Mouse (Mus musculus): ENCODE data around the gene Il31ra. TPM values are rescaled to one million over a fixed set of nuclear protein-coding genes. Genes with fewer than 3 reads are reported as not detected.

Il31ra gene
- total and polyA plus RNA-seq, 2 experiments from 2014 or later: 0.15 to 0.33 TPM

DNA sequence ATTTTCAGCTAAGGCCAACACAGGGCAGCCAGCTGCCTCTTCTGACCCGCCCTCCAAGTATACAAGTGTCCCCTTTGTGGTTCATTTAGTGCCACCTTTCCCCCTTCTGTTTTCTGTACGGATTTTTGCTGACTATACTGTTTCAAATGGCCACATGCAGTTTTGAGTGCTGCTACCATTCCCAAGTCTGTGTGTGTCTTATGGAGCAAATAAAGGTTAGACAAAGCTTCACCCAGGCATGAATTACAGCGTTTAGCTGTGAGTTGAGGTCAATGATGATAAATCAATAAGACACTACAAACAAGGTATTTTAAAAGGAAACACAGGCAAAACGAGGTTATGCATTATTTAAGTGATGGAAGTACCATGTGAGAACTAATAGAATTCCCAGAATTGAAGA is 24.6 kb downstream of the Il31ra start:
- Histone ChIP-seq H3K9me3 (ENCODE audit: low read length) (no peaks in the 10 kb centered on the region), H3K9ac (no peak overlapping the region), H3K4me1 (ENCODE audit: insufficient read depth) (no peaks in the 10 kb centered on the region), H3K27ac (ENCODE audit: low read depth, low read length) (no peak overlapping the region), H3K27me3 (ENCODE audit: insufficient read depth, low read length) (no peaks in the 10 kb centered on the region), H3K36me3 (ENCODE audit: insufficient read depth) (no peaks in the 10 kb centered on the region), H3K4me2 (ENCODE audit: low read depth) (no peak overlapping the region), H3K4me3 (ENCODE audit: low read depth, low read length) (no peak overlapping the region)
- no peak for ATAC-seq
- 53% methylated on average over 4 of the region's 4 CpGs for WGBS
- TF ChIP-seq CTCF (IDR thresholded peaks at IDR 0.05; ENCODE audit: low read depth): no peak
- DNase-seq: no peak

DNA sequence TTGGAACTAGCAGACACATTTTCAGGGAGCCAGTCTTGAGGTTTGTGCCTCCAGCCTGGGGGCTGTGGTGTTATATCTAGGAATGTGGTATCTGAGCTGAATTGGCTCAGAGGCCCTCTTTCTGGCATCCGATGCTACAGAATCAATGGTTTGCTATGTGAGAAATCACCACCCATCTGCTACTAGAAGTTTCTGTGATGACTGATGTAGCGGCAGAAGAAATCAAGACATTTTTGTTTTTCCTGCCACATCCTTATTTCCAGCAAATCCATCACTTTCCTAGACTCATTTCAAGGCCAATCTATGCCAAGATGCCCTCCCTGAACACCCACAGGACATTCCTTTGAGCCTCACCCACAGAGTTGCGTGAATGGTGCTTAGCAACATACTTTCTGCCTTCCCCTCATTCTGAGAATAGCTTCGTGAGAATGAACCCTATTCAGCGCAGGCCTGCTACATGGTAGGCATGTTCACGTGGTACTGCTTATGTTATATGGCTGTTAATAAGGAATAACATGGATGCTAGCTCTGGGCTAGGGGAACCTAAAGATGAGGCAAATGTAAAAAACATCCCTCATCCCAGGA is 33.5 kb downstream of the Il31ra start:
- no peak overlapping the region for H3K9ac ChIP-seq
- no peaks in the 10 kb centered on the region for H3K4me1 ChIP-seq (ENCODE audit: insufficient read depth)
- H3K9me3 ChIP-seq (ENCODE audit: low read length): no peaks in the 10 kb centered on the region
- 67% methylated on average over 6 of the region's 6 CpGs for WGBS
- no peaks in the 10 kb centered on the region for H3K36me3 ChIP-seq (ENCODE audit: insufficient read depth)
- DNase-seq: peak; percentile 22
- ATAC-seq: peak; percentile 73
- no peak overlapping the region for H3K27ac ChIP-seq (ENCODE audit: low read depth, low read length)
- H3K4me2 ChIP-seq (ENCODE audit: low read depth): no peak overlapping the region
- no peaks in the 10 kb centered on the region; the same call in 1 of the 2 replicates for H3K27me3 ChIP-seq (ENCODE audit: insufficient read depth, low read length)
- no peak overlapping the region for H3K4me3 ChIP-seq (ENCODE audit: low read depth, low read length)
- no peak for TF ChIP-seq CTCF (IDR thresholded peaks at IDR 0.05; ENCODE audit: low read depth)

DNA sequence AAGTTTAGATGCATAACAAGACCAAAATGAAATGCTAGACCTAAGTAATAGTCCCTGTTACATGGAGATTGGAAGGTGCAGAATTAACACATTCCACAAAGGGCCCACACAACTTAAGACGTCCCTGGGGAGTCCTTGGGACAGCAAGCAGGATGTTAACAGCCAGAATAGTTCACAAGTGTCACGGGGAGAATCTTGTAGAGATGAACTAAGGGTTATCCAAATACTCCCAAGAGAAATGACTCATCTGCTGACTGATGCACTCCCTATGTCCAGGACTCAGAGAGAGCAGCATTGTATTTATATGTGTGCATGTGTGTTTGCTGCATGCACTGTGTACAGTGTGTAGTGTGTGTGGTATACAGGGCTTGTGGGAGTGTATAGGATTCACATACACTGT is 37.7 kb downstream of the Il31ra start:
- H3K4me3 ChIP-seq (ENCODE audit: low read depth, low read length): no peak overlapping the region
- no peak for TF ChIP-seq CTCF (IDR thresholded peaks at IDR 0.05; ENCODE audit: low read depth)
- WGBS: 76% methylated on average over 2 of the region's 2 CpGs
- DNase-seq (no peak), ATAC-seq (no peak)
- H3K9ac ChIP-seq: no peak overlapping the region
- H3K36me3 ChIP-seq (ENCODE audit: insufficient read depth): no peaks in the 10 kb centered on the region
- H3K9me3 ChIP-seq (ENCODE audit: low read length): no peaks in the 10 kb centered on the region
- H3K4me2 ChIP-seq (ENCODE audit: low read depth): no peak overlapping the region
- no peak overlapping the region for H3K27ac ChIP-seq (ENCODE audit: low read depth, low read length)
- no peaks in the 10 kb centered on the region for H3K4me1 ChIP-seq (ENCODE audit: insufficient read depth)
- no peaks in the 10 kb centered on the region for H3K27me3 ChIP-seq (ENCODE audit: insufficient read depth, low read length)

DNA sequence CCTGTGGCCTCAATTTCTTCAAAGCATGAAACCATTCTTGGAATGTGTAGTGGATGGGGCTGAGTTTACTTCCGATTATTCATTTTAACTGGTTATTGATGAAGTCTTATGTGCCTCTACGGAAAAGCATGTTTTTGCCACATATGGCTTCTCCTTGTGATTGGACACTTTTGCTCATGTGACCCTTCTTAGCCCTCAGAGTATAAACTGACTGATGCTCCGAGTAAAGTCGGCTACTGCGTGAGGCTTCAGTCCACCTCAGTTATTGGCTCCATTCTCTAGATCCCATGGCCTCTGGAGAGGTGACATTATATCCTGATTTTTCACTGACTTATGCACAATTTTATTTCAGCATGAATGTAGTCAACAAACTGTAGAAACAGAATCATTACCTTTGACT is 40.9 kb downstream of the Il31ra start:
- Histone ChIP-seq H3K27me3 (ENCODE audit: insufficient read depth, low read length) (no peaks in the 10 kb centered on the region), H3K4me1 (ENCODE audit: insufficient read depth) (no peaks in the 10 kb centered on the region), H3K36me3 (ENCODE audit: insufficient read depth) (no peaks in the 10 kb centered on the region), H3K4me2 (ENCODE audit: low read depth) (no peak overlapping the region), H3K9ac (no peak overlapping the region), H3K9me3 (ENCODE audit: low read length) (no peaks in the 10 kb centered on the region), H3K27ac (ENCODE audit: low read depth, low read length) (no peak overlapping the region), H3K4me3 (ENCODE audit: low read depth, low read length) (no peak overlapping the region)
- DNase-seq (no peak), ATAC-seq (no peak)
- TF ChIP-seq CTCF (IDR thresholded peaks at IDR 0.05; ENCODE audit: low read depth): no peak
- 94% methylated on average over 5 of the region's 5 CpGs for WGBS

DNA sequence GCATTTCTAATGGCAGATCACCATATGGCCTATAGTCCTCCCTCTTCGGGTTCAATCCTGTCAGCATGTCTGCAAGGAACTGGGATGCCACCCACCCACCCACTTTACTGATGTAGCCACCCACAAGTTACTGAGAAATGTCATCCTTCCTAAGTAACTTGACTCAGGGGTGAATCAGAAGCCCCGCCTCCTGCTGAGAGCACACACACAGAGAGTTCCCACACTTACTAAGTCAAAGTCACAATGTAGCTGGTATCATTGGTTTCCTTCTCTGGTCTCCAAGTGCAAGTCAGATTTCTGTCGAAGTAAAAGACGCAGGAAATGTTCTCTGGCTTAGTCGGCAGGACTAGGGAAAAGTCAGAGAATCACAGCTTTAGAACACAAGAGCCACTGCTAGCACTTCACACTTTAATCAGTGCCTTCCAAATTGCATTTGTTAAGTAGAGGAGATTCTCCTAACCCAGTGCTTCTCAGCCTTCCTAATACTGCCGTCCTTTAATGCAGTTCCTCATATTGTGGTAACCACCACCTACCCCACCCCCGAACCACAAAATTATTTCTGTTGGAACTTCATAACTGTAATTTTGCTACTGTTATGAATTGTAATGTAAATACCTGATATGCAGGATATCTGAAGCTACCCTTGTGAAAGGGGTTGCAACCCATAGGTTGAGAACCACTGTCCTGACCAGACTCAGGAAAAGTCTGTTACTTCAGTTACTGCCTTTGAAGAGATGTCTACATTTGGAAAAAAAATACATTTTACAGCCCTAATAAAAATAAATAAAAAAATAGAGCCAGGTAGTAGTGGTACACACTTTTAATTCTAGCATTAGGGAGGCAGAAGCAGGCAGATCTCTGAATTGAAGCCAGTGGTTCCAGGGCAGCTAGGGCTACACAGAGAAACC is 42.3 kb downstream of the Il31ra start:
- Histone ChIP-seq H3K27ac (ENCODE audit: low read depth, low read length) (no peak overlapping the region), H3K36me3 (ENCODE audit: insufficient read depth) (no peaks in the 10 kb centered on the region), H3K9me3 (ENCODE audit: low read length) (no peaks in the 10 kb centered on the region), H3K4me2 (ENCODE audit: low read depth) (no peak overlapping the region), H3K27me3 (ENCODE audit: insufficient read depth, low read length) (no peaks in the 10 kb centered on the region), H3K4me1 (ENCODE audit: insufficient read depth) (no peaks in the 10 kb centered on the region), H3K9ac (no peak overlapping the region), H3K4me3 (ENCODE audit: low read depth, low read length) (no peak overlapping the region)
- WGBS: 87% methylated on average over 7 of the region's 7 CpGs
- ATAC-seq (no peak), DNase-seq (no peak)
- no peak for TF ChIP-seq CTCF (IDR thresholded peaks at IDR 0.05; ENCODE audit: low read depth)

DNA sequence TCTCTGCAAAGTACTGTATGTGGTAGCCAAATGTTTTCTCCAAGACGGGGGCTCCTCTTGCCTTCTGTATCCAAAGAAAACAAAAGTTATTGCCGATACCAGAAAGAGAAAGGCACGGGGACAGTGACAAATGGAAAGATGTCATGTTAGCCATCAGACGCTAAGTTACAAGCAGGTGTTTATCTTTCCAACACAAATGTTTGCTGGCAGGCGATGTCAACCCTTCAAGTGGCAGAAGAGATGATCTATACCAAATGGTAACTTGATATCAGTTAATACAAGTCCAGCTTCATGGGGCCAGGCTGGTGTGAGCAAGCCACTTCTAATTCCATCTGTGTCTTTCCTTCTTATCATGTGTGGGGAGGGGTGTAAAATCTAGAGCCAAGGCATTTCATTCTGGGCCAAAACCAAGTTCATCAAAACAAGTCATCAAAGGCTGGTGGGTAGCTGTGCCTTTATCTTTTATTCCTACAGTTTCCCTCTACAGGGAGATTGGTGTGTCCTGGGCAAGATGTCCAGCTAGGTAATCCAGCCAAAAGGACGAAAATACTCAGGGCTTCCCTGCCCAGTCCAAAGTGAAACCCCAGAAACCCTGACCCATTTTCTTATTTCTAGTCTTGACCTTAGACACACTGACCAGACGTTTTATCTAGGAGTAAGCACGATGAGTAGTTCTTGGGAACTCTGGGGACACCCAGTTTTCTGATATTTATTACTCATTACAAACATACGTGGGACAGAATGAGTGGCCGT is 52.8 kb downstream of the Il31ra start:
- WGBS: 85% methylated on average over 10 of the region's 10 CpGs

DNA sequence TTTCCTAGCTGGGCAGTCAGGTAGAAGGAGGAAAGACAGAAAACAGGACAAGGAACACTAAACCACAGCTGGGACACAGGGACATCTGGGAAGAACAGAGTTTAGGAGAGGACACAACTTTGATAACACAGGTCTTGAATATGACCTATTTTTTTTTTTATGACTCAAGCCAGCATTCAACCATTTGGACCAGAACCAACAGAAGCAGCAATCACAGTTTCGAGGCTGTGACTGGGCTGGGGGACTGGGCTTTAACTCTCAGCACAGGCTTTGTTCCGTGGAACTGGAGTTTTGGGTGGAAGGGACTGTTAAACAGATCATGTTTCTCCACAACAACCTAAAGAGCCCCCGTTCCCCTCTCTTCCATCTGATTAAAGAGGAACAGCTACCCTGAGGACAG is 53.5 kb downstream of the Il31ra start:
- H3K36me3 ChIP-seq (ENCODE audit: insufficient read depth): no peaks in the 10 kb centered on the region
- no peak overlapping the region for H3K27ac ChIP-seq (ENCODE audit: low read depth, low read length)
- DNase-seq (no peak), ATAC-seq (no peak)
- WGBS: 73% methylated on average over 3 of the region's 3 CpGs
- H3K9ac ChIP-seq: no peak overlapping the region
- no peaks in the 10 kb centered on the region for H3K9me3 ChIP-seq (ENCODE audit: low read length)
- no peaks in the 10 kb centered on the region for H3K27me3 ChIP-seq (ENCODE audit: insufficient read depth, low read length)
- no peak overlapping the region for H3K4me2 ChIP-seq (ENCODE audit: low read depth)
- no peak overlapping the region for H3K4me3 ChIP-seq (ENCODE audit: low read depth, low read length)
- no peak for TF ChIP-seq CTCF (IDR thresholded peaks at IDR 0.05; ENCODE audit: low read depth)
- no peaks in the 10 kb centered on the region for H3K4me1 ChIP-seq (ENCODE audit: insufficient read depth)

More for the DNA sequence above, 52.8 kb downstream of the Il31ra start:
- Histone ChIP-seq H3K9me3 (ENCODE audit: low read length) (no peaks in the 10 kb centered on the region), H3K4me2 (ENCODE audit: low read depth) (no peak overlapping the region), H3K9ac (no peak overlapping the region), H3K36me3 (ENCODE audit: insufficient read depth) (no peaks in the 10 kb centered on the region), H3K27ac (ENCODE audit: low read depth, low read length) (no peak overlapping the region), H3K4me1 (ENCODE audit: insufficient read depth) (no peaks in the 10 kb centered on the region), H3K27me3 (ENCODE audit: insufficient read depth, low read length) (no peaks in the 10 kb centered on the region), H3K4me3 (ENCODE audit: low read depth, low read length) (no peak overlapping the region)
- DNase-seq (no peak), ATAC-seq (no peak)
- TF ChIP-seq CTCF (IDR thresholded peaks at IDR 0.05; ENCODE audit: low read depth): no peak

Data from forebrain, postnatal 0 days (tissue).